Mouse (Mus musculus): ENCODE measurements around the gene Pcdh15.

Pcdh15 gene

DNA sequence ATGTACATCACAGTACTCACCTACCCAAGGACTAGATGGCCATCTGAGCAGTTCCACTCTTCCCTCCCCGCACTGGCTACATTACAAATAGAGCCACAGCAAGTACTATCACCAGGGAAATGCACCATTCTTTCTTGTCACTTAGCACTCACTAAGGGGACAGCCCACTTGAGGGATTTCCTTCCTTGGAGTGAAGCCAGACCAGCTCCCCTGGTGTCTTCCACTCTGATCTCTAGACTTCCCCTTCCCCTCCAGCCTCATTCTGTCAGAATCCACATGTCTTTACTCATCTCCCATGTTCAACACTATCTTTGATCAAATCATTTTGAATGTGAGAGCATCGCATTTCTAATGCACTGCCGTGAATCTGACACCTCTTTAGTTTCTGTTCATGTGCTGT, 1413.2 kb downstream of the Pcdh15 start:
- in situ Hi-C loops (cut with MboI; ENCODE audit: low sequenced_read_pairs): no loop called here

DNA sequence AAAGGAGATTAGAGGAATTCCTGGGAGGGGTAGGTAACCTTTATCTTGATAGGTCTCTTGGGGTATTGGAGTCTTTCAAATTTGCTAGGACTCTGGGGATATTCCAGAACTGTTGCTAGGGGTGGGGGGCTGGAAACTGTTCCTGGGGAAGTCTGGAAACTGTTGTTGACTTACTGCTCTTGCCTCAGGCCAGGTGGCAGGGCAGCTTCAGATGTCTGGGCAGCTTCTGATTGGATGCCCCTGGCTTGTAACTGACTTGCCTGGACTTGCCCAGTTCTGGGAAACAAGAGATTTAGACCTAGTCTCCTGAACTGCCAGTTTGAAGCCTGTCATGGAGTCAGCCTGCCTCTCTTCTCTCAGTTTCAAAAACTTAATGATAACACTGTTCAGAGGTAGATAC, 1414.6 kb downstream of the Pcdh15 start:
- in situ Hi-C loops (cut with MboI; ENCODE audit: low sequenced_read_pairs): no loop called here

- in situ Hi-C loops (cut with MboI; ENCODE audit: low sequenced_read_pairs): no loop called here
Measured at GRCm38 (mm10) chr10:74538371-74538770, 1439.2 kb downstream of the Pcdh15 start.

DNA sequence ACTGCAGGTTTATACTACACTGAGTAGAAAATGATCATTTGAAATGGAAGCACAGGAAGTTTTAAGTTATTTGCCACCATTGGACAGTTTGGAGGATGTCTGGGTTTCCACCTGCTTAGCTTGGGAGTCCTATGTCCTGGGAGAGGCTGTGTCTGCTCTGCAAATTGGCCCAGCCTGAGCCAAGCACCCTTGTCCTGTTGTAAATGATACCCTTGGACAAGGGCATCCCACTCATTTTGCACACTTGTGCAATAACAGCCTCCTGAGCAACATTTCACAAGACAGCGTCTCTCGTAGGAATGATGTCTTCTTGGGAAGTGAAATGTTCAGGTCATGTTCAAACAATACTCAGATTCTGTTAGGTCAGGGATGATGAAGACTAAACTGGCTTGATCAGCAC, 1456.2 kb downstream of the Pcdh15 start:
- in situ Hi-C loops (cut with MboI; ENCODE audit: low sequenced_read_pairs): no loop called here

DNA sequence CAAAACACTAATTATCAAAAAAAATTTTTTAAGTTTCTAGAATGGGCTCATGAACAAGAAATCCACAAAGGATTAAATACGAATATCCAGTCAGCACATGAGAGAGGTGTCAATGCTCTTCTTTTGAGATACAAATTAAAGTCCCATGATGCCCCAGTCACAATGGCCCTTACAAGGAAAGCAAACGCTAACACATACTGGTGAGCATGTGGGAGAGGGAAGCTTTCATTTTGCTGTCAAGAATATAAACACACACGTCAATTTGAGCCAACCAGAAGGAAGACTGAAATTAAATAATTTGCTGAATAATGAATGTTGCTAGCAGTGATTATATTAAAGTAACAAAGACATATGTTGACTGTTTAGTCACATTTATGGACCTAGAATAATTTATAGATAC, 1470.5 kb downstream of the Pcdh15 start:
- in situ Hi-C loops (cut with MboI; ENCODE audit: low sequenced_read_pairs): no loop called here

- in situ Hi-C loops (cut with MboI; ENCODE audit: low sequenced_read_pairs): no loop called here
Measured at GRCm38 (mm10) chr10:74579924-74580323, 1480.8 kb downstream of the Pcdh15 start.

- in situ Hi-C loops (cut with MboI; ENCODE audit: low sequenced_read_pairs): no loop called here
Measured at GRCm38 (mm10) chr10:74591799-74592198, 1492.7 kb downstream of the Pcdh15 start.

GRCm38 (mm10) chr10:74607683-74608082, 1508.5 kb downstream of the Pcdh15 start:
- in situ Hi-C loops (cut with MboI; ENCODE audit: low sequenced_read_pairs): no loop called here

GRCm38 (mm10) chr10:74621837-74622236, 1522.7 kb downstream of the Pcdh15 start:
- in situ Hi-C loops (cut with MboI; ENCODE audit: low sequenced_read_pairs): no loop called here

GRCm38 (mm10) chr10:74625715-74626114, 1526.6 kb downstream of the Pcdh15 start:
- in situ Hi-C loops (cut with MboI; ENCODE audit: low sequenced_read_pairs): no loop called here

- in situ Hi-C loops (cut with MboI; ENCODE audit: low sequenced_read_pairs): no loop called here
Measured at GRCm38 (mm10) chr10:74626596-74626995, 1527.5 kb downstream of the Pcdh15 start.

DNA sequence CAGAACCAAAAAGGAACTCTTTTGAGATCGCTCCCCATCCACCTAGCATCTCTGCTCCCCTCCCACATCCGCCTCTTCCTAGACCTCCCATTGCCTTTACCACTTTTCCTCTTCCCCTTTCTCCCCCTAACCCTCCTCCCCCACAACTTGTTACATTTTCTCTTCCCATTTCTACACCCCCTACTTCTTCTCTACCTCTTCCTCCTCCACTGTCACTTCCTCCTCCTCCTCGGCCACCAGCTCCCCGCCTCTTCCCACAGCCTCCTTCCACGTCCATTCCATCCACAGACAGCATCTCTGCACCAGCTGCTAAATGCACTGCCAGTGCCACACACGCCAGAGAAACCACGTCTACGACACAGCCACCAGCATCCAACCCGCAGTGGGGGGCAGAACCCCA, 1532.2 kb downstream of the Pcdh15 start:
- in situ Hi-C loops (cut with MboI; ENCODE audit: low sequenced_read_pairs): no loop called here

GRCm38 (mm10) chr10:74637040-74637439, 1537.9 kb downstream of the Pcdh15 start:
- in situ Hi-C loops (cut with MboI; ENCODE audit: low sequenced_read_pairs): no loop called here

DNA sequence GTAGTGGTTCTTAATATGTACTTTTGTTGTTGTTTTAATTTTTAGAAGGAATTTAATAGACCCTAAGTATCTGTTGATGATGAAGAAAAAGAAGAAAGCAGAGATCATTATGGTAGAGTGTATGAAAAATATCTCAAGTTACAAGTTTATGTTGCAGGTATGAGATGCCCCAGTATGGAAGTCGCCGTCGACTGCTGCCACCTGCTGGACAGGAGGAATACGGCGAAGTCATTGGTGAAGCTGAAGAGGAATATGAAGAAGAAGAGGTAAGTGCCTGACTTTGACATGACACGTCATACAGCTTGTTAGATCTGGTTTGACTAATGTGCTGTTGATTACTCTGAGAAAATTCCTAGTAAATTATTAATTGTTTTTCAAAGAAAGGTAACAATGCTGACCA, 1543.0 kb downstream of the Pcdh15 start:
- in situ Hi-C loops (cut with MboI; ENCODE audit: low sequenced_read_pairs): no loop called here

DNA sequence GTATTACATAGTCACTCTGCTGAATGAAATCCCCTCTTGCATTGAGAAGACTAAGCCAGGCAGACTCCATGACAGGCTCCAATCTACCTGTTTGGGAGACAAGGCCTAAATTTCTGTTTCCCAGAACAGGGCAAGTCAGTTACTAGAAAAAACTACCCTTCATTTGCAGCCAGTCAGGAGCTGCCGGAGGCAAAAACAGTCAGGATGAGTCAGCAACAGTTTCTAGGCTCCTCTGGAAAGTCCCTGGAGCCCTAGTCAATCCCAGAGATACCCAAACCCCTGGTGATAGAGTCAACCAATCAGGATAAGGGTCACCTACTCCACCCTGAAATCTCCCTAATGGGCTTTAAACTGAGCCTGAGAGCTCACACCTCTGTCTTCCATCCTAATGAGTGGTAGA, 1564.0 kb downstream of the Pcdh15 start:
- in situ Hi-C loops (cut with MboI; ENCODE audit: low sequenced_read_pairs): no loop called here

DNA sequence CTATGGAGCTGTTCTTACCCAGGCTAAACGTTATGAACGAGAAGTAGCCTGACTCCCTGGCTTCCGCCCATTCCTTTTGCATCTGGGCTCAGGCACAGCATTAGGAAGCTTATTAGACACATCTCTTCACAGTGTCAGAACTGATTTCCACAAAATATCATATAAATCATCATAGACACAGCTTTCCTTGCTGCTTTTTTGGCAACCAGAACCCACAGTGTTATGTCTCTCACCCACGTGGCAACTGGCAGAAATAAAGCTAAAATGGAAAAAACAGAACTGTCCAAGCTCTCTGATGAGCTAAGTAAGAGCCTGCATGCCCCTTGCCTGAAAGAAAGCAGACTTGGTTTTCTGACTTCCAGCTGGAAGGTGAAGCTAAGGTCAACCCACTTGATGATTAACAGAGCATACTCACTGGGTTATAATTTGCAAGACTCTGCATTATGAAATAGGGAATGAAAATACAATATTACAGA, 1580.9 kb downstream of the Pcdh15 start:
- in situ Hi-C loops (cut with MboI; ENCODE audit: low sequenced_read_pairs): no loop called here

DNA sequence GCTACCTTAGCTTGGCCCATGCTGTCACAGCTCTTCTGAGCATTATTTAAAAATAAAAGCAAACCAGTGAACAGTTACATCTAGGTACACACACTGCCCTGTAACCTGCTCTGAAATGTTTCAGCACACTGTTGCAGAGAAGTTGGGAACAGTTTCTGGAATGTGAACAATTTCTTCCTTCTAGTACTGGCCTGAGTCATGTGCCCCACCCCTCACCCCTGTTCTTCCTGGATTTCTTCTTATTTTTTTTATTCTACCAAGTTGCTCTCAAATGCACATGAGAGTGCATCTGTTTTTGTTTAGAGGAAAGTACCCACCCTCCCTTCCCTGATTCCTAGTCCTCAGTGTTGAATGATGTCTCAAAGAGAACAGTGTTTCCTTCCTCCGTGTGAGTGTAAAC, 1581.4 kb downstream of the Pcdh15 start:
- in situ Hi-C loops (cut with MboI; ENCODE audit: low sequenced_read_pairs): no loop called here
